Mouse (Mus musculus): ENCODE data around the gene Lrrc75b.
"Not testable (repeated sequence)": the region's sequence is repeated elsewhere in the genome, so short reads cannot be mapped to it uniquely, and the experiment has no call there.

Lrrc75b gene

DNA sequence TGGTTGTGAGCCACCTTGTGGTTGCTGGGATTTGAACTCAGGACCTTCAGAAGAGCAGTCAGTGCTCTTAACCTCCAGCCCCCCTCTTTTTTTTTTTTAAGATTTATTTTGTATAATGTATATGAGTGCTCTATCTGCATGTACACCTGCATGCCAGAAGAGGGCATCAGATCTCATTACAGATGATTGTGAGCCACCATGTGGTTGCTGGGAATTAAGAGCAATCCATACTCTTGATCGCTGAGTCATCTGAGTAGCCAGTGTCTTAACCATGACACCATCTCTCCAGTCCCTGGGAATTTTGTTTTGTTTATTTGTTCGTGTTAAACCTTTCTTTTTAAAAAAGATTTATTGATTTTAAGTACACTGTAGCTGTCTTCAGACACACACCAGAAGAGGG lies 6.6 kb upstream of the Lrrc75b start:
- not testable (repeated sequence) for DNase-seq (ENCODE audit: low spot score)

DNA sequence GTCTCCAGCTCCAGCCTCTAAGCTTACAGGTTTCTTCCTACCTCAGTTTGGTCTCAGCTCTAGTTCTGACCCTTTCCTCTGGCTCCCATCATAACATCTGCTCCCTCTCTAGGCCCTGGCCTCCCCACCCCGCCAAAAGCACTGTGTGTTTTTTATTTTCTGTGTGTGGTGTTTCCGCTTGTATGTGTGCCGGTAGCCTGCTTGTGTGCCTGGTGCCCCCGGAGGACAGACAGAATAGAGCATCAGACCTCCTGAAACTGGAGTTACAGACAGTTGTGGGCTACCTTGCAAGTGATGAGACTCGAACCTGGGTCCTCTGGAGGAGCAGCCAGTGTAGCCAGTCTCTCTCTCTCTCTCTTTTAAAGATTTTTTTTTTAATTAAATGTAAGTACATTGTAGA lies 6.2 kb upstream of the Lrrc75b start:
- DNase-seq (ENCODE audit: low spot score): no peak

DNA sequence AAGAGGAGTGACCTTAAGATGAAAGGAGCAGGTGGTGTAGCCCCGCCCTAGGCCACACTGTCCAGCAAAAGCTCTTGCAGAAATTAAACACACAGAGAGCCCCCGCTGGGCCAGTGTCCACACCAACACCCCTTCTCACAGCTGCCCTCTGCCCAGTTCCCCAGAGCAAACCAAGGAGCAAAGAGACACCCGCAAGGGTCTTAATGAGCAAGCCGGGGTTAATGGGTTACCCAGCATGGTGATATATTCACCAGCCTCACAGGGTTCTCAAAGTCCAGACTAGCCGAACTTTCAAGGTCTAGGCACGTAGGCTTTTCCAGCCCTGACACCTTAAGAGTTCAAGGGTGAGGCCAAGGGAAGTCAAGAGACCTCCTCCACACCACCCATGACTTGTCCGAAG lies 5.8 kb upstream of the Lrrc75b start:
- no peak for DNase-seq (ENCODE audit: low spot score)

DNA sequence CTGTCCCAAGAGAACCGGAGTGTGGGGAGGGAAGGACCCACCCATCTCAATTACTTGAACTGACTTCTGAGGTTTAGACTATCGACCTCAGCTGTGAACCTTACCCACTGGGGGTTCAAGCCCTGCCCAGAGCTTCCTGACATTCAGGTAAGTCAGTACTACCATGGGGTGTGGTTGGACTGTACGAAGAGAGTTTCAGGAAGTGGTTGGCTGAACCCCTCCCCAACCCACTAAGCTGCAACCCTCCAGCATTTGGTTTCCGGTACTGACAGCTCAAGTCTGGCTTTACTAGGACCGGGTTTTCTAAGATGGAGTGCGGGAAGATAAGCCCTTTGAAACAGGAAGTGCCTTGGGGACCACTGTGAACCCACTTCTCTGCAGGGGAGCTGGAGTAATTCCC lies 5.3 kb upstream of the Lrrc75b start:
- DNase-seq (ENCODE audit: low spot score): no peak

DNA sequence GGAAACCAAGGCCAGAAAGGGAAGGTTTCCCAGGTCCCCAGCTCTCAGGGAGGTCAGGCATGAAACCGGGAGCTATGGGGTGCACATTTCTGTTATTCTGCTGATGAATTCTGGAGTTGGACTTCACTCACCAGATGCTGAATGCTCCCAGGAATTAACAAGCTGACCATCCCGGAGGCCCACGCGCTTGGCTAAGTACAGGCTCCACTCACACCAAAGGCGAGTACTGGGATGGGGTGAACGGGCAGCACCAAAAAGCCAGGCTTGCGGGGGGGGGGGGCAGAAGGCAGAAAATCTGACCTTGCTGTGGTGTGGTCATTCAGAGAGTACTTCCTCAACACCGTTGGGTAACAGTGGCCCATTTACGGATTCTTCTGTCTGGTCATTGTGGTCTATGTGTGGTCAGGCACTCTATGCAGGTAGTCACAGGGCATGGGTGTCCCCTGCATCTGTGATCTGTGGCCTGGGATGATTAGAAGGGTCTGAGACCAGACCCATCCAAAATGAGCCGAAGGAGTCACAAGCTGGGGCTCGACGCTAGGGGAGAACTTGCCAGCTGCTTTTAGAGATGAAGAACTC lies 4.6 kb upstream of the Lrrc75b start:
- no peak for DNase-seq (ENCODE audit: low spot score)

DNA sequence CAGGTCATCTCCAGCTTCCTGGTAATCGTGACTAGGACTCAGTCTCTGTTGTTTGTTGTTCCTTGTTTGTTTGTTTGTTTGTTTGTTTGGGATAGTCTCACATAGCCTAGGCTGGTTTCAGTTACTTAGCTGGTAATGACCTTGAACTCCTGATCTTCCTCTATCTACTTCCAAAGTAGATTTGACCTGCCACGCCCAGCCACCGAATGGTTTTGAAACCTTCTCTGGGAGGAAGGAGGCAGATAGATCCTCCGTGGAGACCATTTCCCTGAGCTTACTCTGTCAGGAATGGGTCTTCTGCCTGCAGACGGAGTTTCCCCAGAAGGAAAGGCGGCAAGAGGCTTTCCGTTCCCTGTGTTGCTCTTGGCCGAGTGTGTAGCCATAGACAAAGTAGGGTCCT lies 2.5 kb upstream of the Lrrc75b start:
- DNase-seq (ENCODE audit: low spot score): no peak

DNA sequence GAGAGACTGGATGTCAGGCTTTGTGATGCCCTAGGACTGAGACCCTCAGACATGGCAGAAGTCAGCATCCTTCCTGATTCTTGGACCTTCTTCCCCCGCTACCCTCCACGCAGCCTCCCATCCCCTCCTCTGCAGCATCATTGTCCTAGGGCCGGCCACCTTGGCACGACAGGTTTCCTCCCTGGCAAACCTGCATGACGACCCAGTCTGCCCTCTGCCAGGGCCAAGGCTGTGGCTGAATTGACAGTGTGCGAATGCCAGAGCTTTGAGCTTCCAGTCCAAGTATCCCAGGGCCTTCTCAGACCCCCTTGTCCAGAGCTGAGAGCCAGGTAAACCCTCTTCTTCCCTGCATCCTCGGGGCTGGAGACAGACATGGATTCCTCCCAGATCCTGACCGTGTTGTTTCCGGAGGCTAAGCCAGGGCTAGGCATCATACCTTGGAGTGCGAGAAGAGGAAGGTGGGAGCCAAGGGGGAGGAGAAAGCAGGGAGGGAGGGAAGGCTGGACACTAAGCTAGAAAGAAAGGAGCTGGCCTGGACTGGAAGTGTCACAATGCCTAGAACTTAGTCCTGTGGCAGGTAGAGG lies 1.0 kb upstream of the Lrrc75b start, which contains the start of gene Ggt1:
TSS of gene Ggt1 (plus strand) at position 534 of the 584 bp plus-strand sequence.
- DNase-seq (ENCODE audit: low spot score): no peak

DNA sequence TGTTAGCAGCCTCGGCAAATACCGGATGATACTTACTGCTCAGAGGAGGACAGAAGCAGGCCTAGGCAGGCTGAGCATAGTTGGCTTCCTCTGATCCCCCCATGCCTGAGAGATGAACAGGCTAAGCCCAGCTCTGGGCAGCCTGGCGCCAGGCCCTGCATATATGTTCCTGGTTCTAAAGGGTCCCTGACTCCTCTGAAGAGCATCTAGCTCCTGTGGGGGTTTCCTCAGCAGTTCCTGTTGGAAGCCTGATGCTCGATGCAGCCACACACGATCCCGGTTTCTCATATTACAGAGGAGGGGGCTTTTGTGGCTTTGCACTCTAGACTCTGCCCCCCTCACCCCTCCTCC lies 394 bp upstream of the Lrrc75b start:
- DNase-seq (ENCODE audit: low spot score): no peak

DNA sequence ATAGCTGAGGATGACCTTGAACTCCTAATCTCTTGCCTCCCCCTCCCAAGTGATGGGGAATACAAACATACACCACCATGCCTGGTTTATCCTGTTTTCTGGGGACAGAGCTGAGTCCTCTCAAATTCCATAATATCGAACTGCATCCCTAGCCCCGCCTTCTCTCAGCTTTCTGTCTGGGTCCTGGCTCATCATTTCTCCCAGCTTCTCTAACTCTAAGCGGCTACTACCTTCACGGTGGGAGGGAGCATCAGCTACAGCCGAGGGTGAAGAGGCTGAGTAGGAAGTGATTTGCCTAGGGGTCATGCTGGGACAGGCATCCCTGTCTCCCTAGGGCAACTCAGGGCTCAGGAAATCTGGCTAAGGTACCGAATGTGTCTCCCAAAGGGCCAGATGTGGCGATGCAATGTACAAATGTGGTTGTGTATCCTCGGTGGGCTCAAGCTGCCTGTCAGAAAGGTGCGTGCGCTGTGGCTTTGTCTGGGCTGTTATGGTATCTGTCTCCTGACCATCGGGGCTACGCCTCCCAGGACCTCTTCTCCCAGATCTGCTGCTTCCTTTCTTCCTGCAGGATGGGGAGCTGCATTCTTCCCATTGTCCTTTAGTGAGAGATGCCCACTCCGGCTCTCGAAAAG lies 972 bp downstream of the Lrrc75b start:
- DNase-seq (ENCODE audit: low spot score): no peak

DNA sequence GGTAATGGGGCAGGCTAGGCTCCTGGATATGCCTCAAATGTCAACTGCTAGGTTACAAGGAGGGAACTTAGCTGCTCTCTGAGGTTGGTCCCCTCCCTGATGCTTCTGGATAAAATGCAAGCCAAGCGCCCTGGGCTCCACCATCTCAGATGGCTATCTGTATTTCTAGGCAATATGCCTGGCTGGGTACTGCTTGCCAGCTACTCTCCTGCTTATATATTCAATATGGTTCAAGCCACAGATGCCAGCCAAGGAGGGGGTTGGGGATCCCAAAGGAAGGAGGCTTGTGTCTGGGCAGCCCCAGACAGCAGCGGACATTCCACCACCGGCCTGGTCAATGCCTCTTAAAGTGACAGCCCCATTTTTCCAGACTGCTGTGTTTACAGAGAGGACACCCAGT lies 1.6 kb downstream of the Lrrc75b start:
- no peak for DNase-seq (ENCODE audit: low spot score)

DNA sequence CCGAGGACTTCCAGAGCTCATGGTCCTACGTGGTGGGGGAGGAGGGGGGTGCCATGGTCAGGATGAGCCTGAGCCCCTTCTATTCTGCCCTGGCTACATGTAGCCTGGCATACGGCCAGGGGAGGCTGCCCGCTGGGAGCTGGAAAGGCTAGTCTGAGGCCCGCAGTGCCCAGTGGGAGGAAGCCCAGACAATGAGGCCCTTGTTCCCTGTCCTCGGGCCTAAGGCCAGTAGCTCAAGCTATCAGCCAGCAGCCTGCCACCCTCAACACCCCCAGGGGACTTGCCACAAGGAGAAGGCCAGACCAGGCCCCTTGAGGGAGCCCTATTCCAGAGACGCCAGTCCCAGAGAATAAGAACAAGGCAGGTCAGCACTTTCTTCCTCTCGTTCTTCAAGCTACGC lies 4.1 kb downstream of the Lrrc75b start:
- no peak for DNase-seq (ENCODE audit: low spot score)

DNA sequence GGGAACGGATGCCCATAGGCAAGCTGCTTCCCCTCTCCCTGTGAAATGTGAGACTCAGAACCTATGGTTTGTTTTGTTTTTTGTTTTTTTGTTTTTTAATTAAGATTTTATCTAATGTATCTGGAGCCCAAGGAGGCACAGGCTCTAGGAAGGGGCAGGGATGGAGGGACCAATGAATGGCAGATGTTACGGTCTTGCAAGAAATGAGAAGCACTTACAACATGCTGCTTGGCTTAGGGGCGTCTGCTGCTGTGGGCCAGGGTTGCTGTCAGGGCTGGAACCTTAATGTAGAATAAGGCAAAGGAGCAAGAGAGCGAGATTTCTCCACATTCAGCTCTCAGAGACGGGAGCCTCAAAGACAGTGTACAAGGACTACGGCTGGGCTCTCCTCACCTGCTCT lies 4.6 kb downstream of the Lrrc75b start:
- no peak for DNase-seq (ENCODE audit: low spot score)

DNA sequence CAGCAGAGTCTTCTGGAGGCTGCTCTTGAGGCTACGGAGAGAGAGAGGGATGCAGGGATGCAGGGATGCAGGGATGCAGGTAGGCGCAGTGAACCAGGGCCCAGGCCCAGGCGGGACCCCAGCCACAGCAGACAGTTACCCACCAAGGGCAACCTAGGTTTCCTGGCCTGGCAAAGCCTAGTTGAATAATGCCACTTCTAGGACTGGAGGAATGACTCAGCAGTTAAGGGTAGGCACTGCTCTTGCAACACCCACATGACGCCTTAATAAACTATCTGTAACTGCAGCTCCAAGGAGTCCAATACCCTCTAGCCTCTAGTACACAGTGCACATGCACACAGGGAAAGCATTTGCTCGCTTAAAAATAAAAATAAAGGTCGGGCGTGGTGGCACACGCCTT lies 6.0 kb downstream of the Lrrc75b start:
- DNase-seq (ENCODE audit: low spot score): no peak

DNA sequence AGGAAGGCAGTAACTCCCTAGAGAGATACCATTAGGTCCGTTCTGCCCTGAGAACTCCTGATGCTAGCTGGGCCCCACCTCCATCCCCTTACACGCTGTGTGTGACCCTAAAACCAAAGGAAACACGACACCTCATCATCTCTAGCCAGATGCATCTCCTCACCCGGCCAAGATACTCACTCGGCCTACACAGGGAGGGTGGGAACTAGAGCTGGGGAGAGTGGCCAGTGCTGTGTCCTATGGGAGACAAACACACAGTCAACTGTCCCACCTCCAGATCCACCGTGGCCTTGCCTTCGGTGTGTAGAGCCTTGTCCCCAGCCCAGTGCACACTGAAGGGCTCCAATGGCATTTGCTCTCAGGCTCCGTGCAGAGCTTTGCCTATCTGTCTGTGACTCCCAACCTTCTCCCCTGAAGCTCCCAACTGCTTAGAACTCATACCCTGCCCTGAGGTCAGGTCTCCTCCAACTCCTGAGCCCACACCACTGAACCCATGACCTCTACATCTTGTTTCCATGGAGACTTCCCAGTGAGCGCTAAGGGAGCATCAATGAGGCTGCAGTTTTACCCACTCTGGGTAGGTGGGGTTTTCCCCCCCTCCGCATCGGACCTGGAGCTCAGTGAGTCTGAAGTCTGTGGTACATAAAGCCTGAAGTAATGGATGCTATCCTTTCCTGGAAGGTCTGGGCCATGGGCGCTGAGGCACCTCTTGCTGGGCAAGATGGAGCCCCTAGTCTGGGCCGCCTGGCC lies 7.3 kb downstream of the Lrrc75b start:
- no peak for DNase-seq (ENCODE audit: low spot score)

DNA sequence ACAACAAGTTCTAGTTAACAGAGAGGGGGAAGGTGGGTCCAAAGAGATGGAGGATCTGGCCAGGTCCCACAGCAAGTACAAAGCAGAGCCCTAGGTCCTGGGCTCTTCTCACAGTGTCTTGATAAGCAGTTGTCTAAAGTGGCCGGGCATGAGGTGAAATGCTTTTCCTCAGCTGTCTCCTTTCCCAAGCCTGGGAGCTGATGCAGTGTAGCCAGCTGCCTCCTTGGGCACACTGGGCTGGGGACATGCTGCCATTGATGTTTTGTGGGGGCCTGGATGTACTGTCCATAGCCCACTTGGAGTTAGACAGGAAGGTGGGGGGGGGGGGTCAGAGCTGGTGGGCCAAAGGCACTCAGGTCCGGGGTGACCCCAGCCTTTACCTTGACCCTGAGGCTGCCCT lies 8.0 kb downstream of the Lrrc75b start:
- no peak for DNase-seq (ENCODE audit: low spot score)

DNA sequence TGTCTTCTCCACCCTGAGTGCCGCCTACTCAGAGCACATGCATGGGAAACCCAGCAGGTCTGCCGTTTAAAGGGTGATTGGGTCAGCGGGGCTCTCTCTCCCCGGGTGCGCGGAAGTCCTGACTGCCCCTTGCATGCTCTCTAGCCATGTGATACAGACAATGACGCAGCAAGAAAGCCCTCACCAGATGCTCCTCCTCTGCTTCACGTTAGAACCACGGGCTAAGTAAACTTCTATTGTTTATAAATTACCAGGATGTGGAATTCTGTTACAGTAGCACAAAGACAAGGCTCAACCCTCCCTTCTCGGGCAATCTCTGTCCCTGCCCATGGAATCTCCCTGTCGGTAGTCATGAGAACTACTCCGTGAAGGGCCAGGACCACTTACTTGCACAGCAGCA lies 9.0 kb downstream of the Lrrc75b start:
- no peak for DNase-seq (ENCODE audit: low spot score)

DNA sequence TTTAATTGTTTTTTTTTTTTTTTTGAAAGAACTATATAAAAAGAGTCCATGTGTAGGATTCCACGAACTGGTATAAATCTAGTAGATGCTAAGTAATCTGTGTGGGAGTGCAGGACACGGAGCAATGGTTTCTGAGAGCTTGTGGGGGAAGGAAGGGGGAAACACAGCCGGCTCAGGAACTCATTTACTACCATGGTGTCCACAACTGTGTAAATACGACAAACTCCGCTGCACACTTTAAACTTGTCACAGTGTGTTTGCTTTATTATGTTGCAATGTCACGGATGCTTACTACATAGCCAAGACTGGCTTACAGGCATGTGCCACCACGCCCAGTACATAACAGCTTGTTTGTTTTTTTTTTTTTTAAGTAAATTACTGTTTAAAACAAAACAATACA lies 10.2 kb downstream of the Lrrc75b start:
- DNase-seq (ENCODE audit: low spot score): no peak

DNA sequence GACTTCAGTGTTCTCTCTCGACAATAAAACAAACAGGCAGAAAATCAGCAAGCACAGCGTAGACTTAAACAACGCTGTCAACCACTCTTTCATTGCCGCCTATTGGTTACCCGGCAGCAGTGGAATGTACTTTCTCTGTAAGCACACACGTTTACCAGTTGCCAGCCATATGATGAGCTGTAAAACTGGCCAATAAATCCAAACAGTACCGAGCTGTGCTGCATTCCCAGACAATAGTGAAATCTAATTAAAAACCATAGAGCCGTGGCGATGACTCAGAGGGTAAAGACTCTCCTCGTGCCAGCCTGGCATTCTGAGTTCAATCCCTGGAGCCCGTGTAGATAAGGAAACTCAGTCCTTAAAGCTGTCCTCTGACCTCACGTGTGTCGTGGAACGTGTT lies 11.6 kb downstream of the Lrrc75b start:
- DNase-seq (ENCODE audit: low spot score): no peak

DNA sequence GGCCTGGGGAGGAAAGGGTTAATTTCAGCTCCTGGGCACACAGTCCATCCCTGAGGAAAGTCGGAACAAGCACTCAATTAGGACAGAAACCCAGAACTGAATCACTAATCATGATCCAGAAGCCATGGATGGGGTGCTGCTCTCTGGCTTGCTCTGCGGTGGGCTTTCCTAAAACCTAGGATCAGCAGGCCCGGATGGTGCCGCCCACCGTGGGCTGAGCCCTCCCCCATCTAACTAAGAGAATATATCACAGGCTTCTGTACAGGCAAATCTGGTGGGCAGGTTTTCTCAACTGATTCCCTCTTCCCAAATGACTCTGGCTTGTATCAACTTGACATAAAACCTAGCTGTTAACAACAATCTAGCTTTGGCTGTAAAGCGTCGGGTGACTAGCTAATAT lies 12.2 kb downstream of the Lrrc75b start:
- no peak for DNase-seq (ENCODE audit: low spot score)

DNA sequence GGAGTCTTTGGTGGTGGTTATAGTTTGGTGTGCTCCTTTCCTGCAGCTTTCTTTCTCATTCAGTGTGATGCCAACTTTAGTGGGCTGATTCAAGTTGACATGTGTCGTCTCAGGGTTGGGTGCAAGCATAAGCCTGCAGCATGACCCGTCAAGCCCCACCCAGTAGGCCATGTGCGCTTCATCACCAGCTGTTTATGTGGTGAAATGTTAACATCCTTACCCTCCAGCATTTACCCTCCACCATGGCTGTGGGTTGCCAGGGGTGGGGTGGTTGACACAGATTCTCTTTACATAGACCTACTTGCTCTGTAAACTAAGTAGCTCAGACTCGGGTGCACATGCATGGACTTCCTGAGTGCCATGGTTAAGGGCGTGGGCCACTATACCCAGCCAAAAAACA lies 24.0 kb downstream of the Lrrc75b start:
- DNase-seq (ENCODE audit: low spot score): no peak

DNA sequence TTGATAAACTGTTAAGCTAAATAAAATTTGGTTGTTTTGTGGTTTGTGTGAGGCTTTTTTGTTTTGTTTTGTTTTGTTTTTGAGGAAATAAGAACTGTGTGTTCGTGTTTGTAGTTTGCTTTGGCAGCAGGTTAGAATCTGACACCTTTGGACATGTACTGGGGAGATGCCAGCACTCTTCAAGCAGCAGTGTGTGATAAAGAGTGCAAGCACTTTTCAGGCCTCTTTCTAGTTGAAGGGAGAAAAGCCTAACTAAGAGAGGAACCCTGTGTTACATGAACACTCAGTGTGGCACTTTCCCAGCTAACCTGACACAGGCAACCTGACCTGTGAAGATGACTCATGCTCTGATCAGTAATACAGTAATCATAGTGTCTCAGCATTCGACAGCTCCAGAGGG lies 24.7 kb downstream of the Lrrc75b start:
- DNase-seq (ENCODE audit: low spot score): no peak

DNA sequence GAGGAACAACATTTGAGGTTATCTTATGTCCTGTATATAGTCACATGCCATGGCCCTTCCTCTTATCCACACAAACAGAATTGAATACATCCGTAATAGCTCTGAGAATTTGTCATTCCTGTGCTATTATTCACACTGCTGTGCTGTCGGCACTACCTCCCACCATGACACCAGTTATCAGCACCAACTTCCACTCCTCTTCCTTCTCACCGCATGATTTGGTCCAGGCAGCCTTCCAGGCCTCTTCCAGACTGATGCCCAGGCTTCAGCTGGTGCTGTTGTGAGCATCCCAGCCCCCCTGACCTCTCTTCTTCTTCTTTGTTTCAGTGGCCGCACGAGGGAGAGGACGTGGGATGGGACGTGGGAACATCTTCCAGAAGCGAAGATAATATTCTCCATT lies 25.2 kb downstream of the Lrrc75b start:
- DNase-seq (ENCODE audit: low spot score): no peak

DNA sequence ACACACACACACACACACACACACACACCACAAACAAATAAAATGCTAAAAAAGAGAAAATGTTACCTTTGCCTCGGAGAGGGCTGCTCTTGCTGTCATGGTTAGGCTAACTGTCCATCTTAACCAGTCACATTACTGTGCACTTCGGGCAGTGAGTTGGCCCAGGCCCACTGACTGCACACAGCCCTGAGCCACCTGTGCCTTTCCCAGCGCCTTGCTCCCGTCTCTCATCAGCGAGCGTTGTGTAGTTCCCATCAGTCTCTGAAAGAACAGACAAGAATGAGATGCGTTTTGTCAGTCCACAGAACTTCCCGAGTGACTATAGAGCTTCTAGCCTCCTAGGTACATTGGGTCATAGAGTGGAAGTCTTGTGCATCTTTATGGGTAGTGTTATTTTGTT lies 25.9 kb downstream of the Lrrc75b start:
- no peak for DNase-seq (ENCODE audit: low spot score)

All from urinary bladder, postnatal 25 days (tissue).